Mouse (Mus musculus) brain, embryonic 14.5 days (tissue): Measurements from ENCODE around the gene Rgs2.

Experiments used
- CTCF ChIP-seq: fragments of 200-500 bp; IDR thresholded peaks from 2 replicates; pipeline ENCODE4 v1.5.1; 2012; ENCODE audit warnings: inconsistent platforms, mild to moderate bottlenecking, moderate library complexity, borderline replicate concordance; ENCODE audit not compliant: insufficient read depth, insufficient read length; ENCODE audit errors: extremely low read depth
- POLR2A ChIP-seq: fragments of 200-500 bp; IDR thresholded peaks from 2 replicates; pipeline ENCODE4 v1.6.1; 2012; ENCODE audit warnings: mild to moderate bottlenecking, inconsistent platforms, borderline replicate concordance; ENCODE audit not compliant: poor library complexity, insufficient read depth, insufficient read length, severe bottlenecking; ENCODE audit errors: extremely low read depth

- no peak for TF ChIP-seq CTCF
- no peak for TF ChIP-seq POLR2A
Observed at GRCm38 (mm10) chr1:144018417-144018958, 14.5 kb upstream of the Rgs2 start.
